Mouse (Mus musculus): ENCODE results near the gene March10.

The March10 gene

DNA sequence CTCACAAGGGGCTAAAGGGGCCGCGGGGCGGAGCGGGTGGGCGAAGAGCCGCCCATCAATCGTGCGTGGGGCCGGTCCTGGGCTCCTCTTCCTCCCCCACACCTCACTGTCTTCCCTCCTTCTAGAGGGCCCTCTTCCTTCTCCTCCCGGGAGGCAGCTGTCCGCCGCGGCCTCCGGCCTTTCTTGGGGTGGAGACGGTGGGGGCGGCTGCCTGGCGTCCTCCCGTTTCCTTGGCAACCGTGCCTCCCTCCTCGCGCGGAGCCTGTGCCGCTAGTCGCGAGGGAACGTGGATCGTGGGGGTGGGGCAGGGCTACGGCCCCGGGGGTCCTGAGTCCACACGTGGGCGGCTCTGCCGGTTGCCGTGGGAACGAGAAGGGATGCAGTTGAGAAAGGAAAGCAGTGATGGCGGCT lies at the start of gene March10:
TSS of gene March10 (minus strand) at position 239 of the 411 bp plus-strand sequence.
- in situ Hi-C loops (cut with MboI, MseI), result no loop called here

DNA sequence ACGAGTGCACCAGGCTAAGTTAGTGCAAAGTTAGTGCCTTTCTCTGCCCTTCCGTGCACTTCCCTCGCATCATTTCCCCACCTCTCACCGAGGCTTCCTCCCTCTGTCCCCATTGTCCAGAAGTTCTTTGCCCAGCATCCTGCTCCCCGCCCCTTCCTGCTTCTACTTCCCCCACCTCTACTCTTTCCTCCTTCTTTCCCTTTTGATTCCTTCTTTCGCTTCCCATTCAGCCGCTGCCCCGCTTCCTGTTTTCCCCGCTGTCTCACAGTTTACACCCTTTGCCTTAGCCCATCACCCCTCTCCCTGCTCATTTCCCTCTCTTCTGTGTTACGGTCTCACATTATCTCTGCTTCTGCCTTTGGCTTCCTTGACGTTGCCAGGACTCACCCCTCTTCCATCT lies 49.8 kb upstream of the March10 start:
- in situ Hi-C loops (cut with MboI, MseI), result no loop called here

GRCm38 (mm10) chr11:105505038-105505437 lies 48.5 kb upstream of the March10 start:
- in situ Hi-C loops (cut with MboI, MseI), result no loop called here

DNA sequence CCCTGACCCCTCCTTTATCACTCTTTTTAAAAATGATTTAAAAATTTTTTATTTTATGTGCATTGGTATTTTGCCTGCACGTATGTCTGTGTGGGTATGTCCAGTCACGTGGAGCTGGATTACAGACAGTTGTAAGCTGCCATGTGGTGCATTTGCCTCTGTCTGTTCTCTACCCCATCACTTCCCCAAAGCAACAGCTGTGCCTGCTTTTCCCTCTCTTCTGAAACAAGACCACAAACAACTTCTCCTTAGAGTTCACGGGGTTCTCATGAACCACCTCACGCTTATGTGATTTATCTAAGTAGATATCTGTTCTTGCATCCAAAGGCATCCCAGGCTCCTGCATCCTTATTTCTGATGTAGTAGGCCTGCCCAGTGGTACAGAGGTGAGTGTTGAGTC lies 45.8 kb upstream of the March10 start:
- in situ Hi-C loops (cut with MboI, MseI), result no loop called here

DNA sequence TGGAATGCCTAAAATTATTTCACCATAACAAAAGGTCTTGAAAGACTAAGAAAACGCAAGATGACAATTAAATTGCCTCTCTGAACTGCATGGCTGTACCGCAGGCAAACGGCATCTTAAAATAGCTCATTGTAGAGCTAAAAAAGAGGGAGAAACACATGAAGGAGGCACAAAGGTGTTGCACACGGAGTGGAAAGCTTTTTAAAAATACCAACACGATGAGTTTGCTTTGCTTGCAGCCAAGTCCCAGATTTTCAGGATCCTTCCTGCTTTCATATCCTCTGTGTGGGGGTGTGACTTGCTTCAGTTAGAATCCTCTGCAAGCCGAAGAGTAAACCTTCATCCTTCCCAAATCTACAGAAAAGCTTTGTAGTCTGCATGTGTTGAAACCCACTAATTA lies 41.0 kb upstream of the March10 start:
- in situ Hi-C loops (cut with MboI, MseI), result loop anchor here in 1 of 2 experiments (5.0 kb wide), 1 partner anchor 75 kb away; no protein-coding TSS in a partner anchor

GRCm38 (mm10) chr11:105496665-105497064 lies 40.1 kb upstream of the March10 start:
- in situ Hi-C loops (cut with MboI, MseI), result loop anchor here in 1 of 2 experiments (5.0 kb wide), 1 partner anchor 76 kb away; no protein-coding TSS in a partner anchor

DNA sequence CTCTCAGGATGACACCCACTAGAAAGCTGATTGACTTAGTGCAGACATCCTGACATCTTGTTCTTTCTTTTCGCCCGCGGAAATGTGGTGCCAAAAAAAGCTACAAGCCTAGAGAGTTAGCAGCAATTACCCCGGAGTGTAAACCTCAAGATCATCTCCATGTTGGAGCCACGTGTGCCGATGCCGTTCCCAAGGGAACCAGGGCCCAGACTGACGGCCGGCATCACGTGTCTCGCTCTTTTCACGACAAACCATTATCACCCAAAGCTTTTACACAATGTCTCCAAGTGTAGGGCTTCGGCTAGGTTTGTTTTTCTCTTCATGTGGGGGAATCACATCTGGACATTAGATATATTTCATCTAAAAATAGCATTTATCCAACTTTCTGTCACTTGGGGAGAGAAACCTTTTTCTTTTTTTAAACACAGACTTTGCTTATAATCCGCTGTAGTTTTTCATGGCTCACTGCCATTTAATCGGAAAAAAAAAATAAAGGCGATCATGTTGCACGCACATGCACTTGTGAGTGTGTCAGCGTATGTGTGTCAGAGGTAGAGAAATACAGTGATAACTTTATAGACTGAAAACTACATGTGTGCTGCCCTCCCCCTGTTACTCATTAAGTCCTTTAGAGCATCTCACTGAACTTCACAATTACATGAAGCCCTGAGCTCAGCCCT lies 39.2 kb upstream of the March10 start:
- in situ Hi-C loops (cut with MboI, MseI), result loop anchor here in 1 of 2 experiments (5.0 kb wide), 1 partner anchor 77 kb away; no protein-coding TSS in a partner anchor

- in situ Hi-C loops (cut with MboI, MseI), result loop anchor here in 1 of 2 experiments (5.0 kb wide), 1 partner anchor 77 kb away; no protein-coding TSS in a partner anchor
These were observed 38.3 kb upstream of the March10 start for GRCm38 (mm10) chr11:105494786-105495369.

DNA sequence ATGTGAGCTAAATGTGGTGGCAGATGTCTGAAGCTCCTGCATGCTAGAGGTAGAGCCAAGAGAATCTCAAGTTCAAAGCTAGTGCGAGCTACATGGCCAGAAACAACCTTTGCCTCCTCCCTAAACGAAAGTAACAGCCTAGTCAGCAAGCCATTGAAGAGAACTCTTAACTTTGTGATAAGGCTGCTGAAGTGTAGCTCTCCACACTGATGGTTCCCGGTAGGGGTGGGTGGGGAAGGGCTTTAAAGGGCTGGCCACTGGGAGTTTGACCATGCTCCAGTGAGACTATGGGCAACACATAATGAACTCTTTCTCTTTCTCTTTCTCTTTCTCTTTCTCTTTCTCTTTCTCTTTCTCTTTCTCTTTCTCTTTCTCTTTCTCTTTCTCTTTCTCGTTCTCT lies 35.9 kb upstream of the March10 start:
- in situ Hi-C loops (cut with MboI, MseI), result no loop called here

- in situ Hi-C loops (cut with MboI, MseI), result no loop called here
These were observed 34.4 kb upstream of the March10 start for GRCm38 (mm10) chr11:105490971-105491370.

GRCm38 (mm10) chr11:105485412-105485811 lies 28.9 kb upstream of the March10 start:
- in situ Hi-C loops (cut with MboI, MseI), result loop anchor here in 1 of 2 experiments (10.0 kb wide), 1 partner anchor 1021 kb away; the partner anchor contains the start of gene Kansl1

DNA sequence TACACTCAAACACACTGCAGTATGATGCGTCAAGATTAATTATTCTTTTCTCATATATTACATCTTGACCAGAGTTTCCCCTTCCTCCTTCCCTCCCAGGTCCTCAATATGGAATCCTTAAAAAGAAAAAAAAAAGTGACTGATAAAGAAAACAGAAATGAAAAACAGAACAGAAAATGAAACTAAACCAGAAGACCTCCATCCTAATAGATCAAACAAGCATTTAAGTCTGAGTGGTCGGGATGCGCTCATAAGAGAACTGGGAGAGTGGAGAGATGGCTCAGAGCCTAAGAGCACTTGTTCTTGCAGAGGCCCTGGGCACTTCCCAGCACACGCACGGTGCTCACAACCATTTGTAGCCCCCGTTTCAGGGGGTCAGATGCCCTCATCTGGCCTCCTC lies 28.5 kb upstream of the March10 start:
- in situ Hi-C loops (cut with MboI, MseI), result loop anchor here in 1 of 2 experiments (10.0 kb wide), 1 partner anchor 1020 kb away; the partner anchor contains the start of gene Kansl1

DNA sequence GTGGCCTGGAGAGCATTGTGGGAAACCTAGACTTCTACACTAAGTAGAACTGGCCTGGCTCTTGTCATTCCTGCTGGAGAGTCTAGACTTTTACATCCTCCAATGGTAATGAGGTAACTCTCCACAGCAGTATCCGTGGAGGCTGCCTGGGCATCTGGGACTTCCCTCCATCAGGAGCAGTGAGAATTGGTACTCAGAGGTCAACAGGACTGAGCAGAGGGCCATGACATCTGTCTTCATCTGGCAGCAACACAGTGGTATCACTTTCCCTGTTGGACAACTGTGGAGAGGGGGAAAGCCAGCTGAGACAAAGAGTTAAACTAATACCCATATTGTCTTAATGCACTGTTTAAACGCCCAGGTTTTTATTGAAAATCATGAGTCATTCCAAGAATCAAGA lies 26.2 kb upstream of the March10 start:
- in situ Hi-C loops (cut with MboI, MseI), result loop anchor here in 1 of 2 experiments (10.0 kb wide), 1 partner anchor 1018 kb away; the partner anchor contains the start of gene Kansl1

DNA sequence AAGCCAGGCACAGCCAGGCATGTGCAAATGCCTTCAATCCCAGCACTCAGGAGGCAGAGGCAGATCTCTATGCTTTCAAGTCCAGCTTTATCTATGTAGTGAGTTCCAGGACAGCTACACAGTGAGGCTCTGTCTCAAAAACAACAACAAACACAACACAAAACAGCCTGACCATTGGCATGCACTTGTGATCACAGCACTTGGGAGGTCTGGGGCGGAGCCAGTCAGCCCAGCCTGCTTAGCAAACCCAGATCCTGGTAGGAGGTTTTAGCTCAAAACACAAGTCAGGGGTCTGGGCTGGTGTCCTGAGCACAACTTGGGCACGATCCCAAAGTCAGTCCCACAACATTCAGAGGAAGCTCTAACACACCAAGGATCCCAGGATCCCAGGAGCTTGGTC lies 18.2 kb upstream of the March10 start:
- in situ Hi-C loops (cut with MboI, MseI), result no loop called here

- in situ Hi-C loops (cut with MboI, MseI), result no loop called here
These were observed 17.8 kb upstream of the March10 start for GRCm38 (mm10) chr11:105474352-105474736.

DNA sequence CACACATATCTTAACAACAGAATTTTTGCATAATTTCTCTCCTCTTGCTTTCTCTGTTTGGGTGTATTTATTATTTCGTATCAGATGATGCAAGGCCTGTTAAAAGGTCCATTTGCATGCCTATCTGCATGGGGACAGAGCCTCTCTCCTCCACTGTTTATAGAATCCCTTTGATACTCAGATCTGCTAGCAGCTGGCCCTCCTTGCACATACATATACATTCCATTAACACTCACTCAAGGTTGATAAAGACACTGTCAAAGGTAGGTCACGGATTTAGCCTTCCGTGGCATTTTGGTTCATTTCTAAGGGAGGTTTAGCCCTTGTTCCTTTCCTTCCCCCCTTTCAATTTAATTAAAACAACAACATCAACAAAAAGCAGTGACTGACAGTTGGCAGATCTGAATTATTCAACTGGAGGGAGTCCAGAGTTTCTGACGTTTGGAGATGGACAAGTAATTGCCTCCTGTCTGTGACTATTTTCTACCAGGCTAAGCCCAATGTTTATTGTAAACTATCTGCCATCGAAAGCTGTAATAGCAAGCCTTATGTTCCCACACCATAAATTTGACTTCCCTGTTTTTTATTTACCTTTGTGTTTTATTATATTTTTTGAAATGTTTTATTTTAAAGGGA lies 17.3 kb upstream of the March10 start:
- in situ Hi-C loops (cut with MboI, MseI), result no loop called here

DNA sequence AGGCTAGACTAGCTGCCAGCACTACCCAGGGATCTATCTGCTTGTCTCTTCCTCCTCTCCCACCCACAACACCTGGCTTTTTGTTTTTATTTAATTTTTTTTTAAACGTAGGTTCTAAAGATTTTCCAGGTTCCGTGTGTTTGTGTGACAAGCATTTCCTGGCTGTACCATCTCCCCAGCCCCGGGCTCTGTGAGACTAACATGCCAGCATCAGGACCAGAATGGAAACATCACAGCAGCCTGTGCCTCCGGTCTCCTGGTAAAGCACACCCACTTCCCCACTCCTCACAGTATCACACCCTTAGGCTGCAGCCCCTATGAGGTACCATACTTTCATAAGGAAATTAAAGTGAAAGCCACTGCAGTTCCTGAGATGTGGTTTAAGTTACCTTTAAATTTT lies 16.1 kb upstream of the March10 start:
- in situ Hi-C loops (cut with MboI, MseI), result no loop called here

DNA sequence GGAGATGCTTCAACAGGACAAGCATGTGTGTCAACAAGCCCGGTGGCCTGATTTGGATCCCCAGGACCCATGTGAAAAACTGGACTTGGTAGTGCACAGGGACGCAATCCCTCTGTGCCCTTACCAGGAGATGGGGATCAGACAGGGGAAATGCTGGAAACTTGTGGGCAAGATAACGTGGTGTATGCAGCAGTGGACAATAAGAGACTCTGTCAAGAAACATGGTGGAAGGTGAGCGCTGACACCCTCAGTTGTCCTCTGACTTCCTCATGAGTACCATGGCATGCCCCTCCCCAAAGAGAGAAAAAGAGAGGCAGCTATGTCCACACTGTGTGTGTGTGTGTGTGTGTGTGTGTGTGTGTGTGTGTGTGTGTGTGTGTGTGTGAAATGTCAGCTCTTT lies 14.4 kb upstream of the March10 start:
- in situ Hi-C loops (cut with MboI, MseI), result no loop called here

GRCm38 (mm10) chr11:105469561-105469960 lies 13.0 kb upstream of the March10 start:
- in situ Hi-C loops (cut with MboI, MseI), result no loop called here

- in situ Hi-C loops (cut with MboI, MseI), result no loop called here
These were observed 12.6 kb upstream of the March10 start for GRCm38 (mm10) chr11:105469091-105469507.

GRCm38 (mm10) chr11:105468436-105468835 lies 11.9 kb upstream of the March10 start:
- in situ Hi-C loops (cut with MboI, MseI), result no loop called here

GRCm38 (mm10) chr11:105467816-105468215 lies 11.3 kb upstream of the March10 start:
- in situ Hi-C loops (cut with MboI, MseI), result no loop called here
